Mouse (Mus musculus): ENCODE measurements around the gene Wnt3. TPM values are rescaled to one million over a fixed set of nuclear protein-coding genes. Genes with fewer than 3 reads are reported as not detected.

Gene Wnt3
- total RNA-seq, 2 experiments from 2014 or later, result not detected

DNA sequence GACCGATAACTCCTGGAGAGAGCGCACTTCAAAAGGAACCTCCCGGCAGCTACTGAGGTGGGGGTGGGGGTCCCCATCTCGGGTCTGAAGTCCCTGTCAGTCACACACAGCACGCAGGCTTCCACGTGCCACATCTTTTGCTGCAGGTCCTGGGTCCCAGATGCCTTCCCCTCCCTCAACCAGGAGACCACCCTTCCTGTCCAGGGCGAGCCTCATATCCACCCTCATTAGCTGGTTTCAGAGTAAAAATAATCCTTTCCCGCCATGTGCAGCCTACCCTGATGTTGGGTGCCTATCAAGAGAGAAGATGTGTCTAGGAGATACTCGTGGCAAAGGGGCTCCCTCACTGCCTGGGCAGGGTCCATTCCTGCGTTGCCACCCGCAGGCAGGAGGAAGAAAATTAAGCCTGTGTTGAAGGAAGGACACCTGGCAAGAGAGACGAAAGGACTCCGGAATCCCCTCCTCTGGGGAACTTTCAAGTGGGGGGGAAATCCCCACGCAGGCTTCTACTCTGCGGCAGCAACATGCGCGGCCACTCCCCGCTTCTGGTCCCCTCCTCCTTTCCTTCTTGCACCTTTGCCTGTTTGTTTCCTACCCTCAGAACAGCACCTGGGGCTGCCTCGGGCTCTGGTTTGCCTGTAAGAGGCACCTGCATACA lies 2.7 kb upstream of the Wnt3 start:
- intact Hi-C loops (cut with DNase I), result no loop called here

DNA sequence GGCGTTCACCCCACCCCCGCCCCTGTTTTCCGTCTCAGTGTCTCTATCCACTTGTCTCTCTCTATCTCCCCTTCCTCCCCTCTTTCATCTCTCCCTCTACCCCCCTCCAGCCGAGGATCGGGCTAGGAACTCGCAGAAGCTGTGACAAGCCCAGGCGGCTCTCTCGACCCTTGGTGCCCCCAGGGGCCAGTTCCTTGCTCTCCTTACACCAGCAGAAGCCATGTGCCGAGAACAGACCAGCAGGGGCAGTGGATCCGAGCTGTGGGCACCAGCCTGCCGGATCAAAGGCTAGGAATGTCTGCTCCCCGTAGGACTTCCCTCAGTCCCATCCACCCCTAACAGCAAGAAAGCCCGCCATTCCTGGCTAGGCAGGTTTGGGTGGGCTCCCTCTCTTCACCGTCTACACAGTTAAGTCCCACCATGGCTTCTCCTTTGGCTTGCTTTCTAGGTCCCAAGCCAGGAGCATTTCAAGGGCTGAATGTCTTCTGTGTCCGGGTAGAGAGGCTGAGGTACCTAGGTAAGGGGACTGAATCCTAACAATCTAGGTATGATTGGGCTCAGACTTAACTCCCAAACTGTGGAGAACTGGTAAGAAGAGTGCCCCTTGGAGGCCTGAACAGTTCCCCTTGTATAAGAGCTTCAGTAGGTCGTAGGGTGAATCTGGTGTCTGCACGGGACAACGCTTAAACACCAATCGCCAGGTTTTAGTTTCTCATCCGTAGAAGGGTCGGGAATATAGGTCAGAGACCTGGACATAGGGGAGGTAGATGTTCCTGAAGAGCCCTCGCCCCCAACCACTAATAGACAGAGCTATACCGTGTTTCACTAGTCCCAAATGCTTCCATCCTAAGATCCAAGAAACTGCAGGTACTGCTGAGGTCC lies 1.2 kb upstream of the Wnt3 start:
- no peak for DNase-seq
- intact Hi-C loops (cut with DNase I), result no loop called here

More for the DNA sequence above, 2.7 kb upstream of the Wnt3 start:
- DNase-seq, result no peak

DNA sequence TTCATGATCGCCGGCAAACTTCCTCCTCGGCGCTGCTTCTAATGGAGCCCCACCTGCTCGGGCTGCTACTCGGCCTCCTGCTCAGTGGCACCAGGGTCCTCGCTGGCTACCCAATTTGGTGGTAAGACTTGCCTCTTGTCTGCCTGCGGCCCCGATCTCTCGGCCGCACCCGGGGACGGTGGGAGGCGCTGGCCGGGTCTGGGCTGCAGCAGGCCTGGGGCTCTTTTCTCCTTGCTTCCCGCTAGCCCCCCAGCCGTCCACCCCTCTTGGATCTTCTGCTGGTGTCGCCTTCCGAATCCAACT lies 229 bp downstream of the Wnt3 start:
- intact Hi-C loops (cut with DNase I), result no loop called here
- no peak for DNase-seq

DNA sequence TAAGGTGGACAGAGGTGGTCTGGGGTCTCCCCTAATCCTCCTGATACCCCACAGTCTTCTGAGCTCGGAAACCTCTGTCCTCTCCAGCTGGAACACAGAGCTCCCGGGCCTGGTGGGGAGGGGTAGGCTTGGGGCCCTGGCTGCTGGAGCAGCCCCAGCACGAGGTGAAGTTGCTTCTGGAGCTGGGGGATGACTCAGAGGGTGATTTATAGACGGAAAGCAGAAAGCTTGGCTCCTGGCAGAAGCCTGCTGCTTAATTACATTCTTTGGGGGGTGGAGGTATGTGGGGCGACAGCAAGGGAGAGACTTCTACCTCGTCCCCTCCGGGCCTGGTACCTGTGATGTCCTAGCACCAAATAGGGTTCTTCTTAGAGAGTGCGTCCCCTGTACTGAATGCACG lies 6.2 kb downstream of the Wnt3 start:
- intact Hi-C loops (cut with DNase I), result no loop called here
- no peak for DNase-seq

DNA sequence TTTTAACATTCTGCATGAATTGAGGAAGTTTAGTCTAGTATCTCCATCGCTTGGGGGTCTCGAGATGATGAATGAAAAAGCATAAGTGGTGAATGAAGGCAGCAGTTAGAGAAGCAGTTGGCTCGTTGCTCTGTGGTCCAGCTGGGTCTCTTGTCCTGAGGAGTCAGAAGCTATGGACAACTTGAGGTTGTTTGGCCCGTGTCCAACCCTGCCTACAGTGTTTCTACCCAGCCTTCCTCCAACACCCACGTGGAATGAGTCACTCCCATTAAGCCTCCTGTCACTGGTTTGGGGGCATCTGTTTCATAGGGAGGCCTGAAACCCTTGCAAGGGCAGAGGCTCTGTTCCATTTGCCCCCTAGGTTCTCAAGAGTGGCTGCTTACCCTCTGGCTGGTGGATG lies 16.0 kb downstream of the Wnt3 start:
- no peak for DNase-seq
- intact Hi-C loops (cut with DNase I), result no loop called here

DNA sequence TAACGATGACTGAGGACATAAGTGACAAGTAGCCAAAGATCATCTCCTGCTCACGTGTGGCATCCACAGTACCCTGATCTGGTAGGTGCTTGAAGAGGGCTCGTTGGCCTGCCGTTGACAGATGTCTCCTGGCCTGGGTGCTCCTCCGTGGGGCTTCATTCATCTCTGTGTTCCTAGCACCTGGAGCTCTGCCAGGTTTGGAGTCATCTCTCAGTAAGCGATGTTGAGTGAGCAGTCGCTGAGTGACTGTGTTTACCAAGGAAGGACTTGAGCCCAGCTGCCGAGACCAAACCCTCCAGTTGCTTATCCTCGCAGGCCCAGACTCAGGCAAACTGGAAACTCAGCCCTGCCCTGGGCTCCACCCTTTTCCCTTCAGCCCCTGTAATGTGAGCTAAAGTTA lies 27.2 kb downstream of the Wnt3 start:
- intact Hi-C loops (cut with DNase I), result no loop called here
- no peak for DNase-seq

DNA sequence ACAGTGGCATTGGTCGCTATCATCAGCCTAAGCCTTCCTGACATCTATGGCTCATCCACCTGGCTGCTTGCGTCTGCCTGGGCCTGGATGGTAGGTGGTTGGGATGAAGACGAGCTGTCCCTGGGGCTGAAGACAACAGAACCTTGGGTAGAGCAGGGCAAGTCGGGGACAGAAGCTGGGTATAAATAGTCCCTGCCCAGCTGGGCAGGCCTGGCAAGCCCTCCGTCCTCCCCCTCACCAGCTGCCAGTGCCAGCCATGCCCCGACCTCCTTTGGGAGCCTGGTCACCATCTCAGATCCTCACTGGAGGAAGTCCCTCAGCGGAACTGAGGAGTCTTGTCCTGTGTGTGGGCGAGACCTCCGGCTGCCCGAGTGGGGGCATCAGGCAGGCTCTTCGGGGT lies 30.2 kb downstream of the Wnt3 start:
- intact Hi-C loops (cut with DNase I), result no loop called here

DNA sequence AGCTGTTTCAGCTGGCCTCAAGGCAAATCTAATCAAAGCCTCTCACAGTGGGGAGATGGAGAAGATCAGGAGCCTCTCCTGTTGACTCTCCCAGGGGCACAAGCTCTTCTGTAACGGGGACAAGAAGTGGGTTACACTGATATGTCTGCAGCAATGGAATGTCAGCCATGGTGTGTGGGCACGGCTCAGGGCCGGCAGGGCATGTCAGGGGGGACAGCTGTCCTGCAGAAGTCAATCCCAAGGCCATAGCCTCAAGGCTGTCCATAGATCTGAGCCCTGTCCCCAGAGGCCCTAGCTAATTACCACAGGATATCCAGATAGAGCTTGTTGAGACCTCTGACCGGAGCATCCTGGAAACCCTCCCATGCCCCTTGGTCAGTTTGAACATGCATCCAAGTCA lies 30.9 kb downstream of the Wnt3 start:
- intact Hi-C loops (cut with DNase I), result no loop called here
- no peak for DNase-seq

More for the DNA sequence above, 30.2 kb downstream of the Wnt3 start:
- no peak for DNase-seq

DNA sequence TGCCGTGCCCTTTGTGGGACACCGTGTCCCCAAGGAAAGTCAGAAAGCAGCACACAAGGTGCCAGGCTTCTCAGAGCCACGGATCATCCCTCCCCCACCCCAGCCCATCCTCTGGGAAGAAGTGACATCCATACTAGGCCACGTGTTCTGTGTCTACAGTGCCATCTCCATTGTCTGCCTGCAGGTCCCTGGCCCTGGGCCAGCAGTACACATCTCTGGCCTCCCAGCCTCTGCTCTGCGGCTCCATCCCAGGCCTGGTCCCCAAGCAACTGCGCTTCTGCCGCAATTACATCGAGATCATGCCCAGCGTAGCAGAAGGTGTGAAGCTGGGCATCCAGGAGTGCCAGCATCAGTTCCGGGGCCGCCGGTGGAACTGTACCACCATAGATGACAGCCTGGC lies 34.0 kb downstream of the Wnt3 start:
- intact Hi-C loops (cut with DNase I), result no loop called here
- DNase-seq, result no peak

DNA sequence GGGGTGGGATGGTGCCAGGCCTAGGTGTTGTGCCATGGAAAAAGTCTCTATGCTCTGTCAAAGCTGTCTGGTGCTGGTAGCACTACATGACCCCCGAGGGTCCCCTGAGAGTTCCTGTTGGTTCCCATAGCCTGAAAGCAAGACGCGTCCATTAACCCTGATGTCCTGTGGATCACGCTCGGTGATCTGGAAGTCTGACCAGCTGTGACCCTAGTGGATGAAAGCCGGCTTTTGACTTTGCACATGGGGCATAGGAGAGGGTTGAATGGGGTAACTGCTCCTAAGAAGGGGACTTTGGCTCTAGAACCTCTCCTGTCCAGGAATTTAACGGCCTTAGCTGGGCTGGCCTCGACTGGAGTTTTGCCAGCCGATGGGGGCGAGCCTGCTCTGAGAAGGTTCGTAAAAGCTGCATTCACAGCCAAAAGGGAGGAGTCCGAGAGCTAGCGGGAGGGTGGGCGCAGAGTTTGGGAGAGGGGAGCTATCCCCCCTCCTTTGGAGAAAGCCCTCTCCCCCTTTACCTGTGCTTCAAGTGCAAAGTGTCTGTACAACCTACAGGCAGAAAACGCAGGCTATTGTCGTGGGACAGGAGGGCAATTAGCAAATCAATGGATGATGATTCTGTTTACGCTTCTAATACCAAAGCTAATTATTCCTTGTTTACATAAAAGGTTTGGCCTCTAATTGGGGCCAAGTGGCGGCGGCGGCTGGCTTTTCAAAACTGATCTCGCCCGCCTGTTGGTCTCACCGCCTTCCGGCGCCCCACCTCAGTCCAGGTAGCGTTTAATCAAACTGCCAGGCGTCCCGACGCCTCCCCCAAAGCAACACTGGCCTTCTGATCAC lies 35.0 kb downstream of the Wnt3 start:
- no peak for DNase-seq
- intact Hi-C loops (cut with DNase I), result no loop called here

DNA sequence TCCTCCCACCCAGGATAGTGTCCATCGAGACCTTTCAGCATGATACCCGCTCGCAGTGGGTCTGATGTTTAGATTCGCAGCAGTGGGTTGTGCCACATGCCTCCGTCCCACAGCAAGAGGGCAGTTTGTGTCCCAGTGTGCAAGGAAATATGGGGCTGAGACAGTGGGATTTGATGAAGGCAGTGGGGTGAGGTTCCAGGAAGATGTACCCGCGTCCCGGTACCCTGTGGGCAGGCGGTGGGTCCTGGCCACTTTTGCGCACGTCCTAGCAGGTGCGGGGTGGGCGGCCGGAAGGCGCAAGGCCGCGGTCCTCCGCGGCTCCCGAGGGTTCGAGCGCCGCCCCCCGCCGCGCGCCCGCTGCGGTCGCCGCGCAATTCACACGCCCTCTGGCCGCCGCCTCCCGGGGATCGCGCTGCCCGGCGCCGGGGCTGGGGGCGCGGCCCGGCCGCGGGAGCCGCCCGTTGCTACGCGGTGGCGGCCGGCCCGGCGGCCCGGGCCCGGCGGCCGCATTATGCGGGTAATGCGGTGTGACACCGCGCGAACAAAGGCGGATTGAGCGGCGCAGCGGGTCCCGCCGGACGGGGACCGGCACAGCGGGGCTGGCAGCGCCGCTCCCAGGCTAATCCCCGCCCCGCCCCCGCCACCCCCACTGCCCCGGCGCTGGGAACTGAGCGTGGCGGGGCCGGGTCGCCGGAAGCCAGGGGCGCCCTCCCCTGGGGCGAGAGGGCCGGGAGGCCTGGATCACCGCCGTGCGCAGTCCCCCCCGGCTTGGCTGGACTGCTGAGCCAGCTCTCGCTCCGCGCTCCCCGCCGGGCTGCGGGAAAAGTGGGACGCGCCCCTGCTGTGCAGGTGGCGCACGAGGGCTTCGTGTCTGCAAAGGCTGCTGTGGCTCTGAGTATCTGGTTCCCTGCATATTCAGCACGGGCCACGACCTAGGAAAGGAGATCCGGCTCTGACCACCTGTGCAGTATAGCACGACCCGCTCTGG lies 36.0 kb downstream of the Wnt3 start:
- peak in 1 of 2 experiments; percentile 13 for DNase-seq
- intact Hi-C loops (cut with DNase I), result no loop called here

DNA sequence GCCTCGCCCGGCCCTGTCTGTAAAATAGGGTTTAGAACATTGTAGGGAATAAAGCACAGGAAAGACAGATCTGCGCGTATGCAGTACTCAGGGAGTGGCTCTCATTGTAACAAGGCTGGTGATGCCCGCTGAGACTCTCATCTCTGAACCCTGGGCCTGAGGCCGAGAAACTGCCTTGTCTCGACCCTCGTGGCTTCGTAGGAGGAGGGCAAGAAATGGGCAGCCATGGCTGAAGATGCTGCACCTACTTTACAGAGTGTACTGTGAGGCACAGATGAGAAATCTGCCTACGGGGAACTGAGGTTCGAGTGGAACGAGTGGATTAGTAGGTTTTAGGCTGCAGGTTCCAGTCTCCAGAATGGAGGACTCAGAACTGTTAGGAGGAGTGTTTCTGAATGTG lies 36.7 kb downstream of the Wnt3 start:
- intact Hi-C loops (cut with DNase I), result no loop called here
- DNase-seq, result no peak

DNA sequence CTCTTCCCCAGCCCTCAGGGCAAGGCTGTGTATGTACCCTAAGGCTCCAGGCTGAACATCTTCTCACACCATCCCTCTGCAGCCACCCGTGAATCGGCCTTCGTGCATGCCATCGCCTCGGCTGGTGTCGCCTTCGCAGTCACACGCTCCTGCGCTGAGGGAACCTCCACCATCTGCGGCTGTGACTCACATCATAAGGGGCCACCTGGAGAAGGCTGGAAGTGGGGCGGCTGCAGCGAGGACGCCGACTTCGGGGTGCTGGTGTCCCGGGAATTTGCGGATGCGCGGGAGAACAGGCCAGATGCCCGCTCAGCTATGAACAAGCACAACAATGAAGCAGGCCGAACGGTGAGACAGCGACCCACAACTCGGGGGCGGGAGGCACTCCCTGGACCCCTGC lies 37.3 kb downstream of the Wnt3 start:
- no peak for DNase-seq
- intact Hi-C loops (cut with DNase I), result no loop called here

DNA sequence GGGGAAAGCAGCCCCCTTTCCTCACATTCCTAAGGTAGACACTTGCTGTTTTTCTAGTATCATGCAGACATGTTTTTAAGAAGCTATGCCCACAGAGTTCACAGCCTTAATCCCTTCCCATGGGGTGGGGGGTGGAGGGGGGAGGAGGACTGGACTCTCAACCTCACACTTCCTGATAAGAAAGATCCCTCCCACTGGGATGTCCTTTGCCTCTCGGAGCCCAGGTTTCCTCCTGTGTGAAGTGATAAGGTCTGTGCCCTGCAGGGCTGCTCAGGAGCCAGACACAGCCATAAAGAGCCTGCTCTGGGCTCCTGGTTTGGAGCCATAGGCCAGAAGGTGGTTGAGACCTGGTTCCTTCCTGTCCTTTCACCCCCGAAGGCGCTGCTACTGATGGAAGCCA lies 40.9 kb downstream of the Wnt3 start:
- no peak for DNase-seq
- intact Hi-C loops (cut with DNase I), result loop anchor here (5.0 kb wide), 1 partner anchor 37 kb away; no protein-coding TSS in a partner anchor

DNA sequence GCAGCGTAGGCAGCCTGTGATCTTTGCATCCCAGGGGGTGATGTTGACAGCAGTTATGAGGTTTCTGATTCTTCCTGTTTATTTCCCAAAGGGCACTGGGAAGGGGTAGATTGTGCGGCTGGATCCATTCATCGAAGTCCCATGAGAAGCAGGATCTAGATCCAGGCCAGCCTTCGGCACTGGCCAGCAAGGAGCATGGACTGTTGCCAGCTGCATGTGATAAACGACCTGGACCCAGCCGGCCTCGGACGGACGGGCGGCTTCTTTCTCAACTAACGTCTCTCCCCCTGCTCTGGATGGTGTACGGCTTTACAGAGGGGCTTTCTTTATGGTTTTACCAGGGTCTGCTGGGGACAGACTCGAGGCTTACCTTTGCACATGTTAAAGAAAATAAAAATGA lies 42.0 kb downstream of the Wnt3 start:
- DNase-seq, result no peak
- intact Hi-C loops (cut with DNase I), result loop anchor here (5.0 kb wide), 1 partner anchor 36 kb away; no protein-coding TSS in a partner anchor

DNA sequence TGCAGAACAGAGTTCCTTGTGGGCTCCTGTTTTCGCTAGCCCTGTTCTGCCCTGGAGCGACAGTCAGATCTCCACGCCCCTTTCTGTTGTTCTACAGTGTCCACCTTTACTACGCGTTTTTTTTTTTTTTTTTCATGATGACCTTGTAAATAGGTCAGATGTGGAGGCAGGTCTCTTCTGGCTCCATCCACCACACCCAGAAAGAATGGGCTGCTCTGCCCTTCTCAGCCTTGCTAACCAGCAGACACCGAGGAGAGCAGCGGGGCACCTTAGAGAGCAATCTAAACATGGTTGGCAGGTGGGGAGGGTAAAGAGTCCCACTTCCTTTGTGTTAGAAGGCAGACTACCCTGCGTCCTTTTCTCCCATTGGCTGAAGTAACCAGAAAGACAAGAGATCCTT lies 42.8 kb downstream of the Wnt3 start:
- intact Hi-C loops (cut with DNase I), result loop anchor here (5.0 kb wide), 1 partner anchor 36 kb away; no protein-coding TSS in a partner anchor
- no peak for DNase-seq

DNA sequence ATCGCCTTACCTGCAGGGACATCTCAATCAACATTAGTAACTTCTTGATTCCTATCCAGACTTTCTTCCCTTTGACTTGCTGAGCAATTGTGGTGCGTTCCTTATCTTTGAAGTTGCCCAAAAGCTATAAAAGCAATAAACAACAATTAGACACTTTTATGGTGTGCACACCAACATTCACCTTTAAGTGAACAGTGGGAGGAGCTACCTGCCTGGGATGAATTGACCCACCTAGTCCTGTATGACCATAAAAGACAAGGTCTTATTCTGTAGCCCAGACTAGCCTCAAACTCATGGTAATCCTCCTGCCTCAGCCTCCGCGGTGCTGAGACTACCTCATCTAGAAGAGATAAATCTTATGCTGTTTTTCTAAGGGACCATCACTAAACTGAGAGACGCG lies 53.3 kb downstream of the Wnt3 start:
- DNase-seq, result no peak
- intact Hi-C loops (cut with DNase I), result no loop called here

DNA sequence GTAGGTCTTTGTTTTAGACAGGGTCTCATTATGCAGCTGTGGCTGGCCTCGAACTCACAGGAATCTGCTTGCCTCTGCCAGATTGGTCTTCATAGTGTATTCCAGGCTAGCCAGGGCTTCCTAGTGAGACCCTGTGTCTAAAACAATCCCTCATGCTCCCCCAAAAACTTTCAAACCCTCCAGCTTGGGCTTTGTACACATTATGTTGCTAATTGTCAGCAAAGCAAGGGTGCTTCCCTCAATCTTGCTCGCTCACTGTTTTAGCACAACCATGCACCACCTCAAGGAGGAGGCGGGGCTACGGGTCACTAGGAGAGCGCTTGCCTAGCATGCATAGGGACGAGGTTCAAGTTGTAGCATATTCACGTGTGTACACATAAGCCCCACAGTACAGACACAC lies 54.9 kb downstream of the Wnt3 start:
- intact Hi-C loops (cut with DNase I), result no loop called here
- no peak for DNase-seq

DNA sequence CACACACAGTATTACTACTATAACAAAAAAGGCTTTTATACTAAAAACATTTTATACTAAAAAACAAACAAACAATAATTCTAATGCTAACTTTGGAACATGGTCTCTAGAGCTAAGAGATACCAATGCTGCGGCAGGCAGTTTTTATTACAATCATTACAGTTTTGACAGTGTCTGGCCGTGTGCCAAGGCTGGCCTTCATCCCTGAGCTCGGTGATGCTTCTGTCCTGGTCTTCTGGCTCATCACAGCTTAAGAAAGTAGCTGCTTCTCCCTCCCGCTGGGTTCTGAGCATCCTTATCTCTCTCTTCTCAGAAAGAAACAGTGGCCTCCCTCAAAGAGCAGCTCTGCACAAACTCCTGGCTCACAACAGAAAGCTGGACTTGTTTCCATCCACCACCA lies 56.0 kb downstream of the Wnt3 start:
- intact Hi-C loops (cut with DNase I), result no loop called here

DNA sequence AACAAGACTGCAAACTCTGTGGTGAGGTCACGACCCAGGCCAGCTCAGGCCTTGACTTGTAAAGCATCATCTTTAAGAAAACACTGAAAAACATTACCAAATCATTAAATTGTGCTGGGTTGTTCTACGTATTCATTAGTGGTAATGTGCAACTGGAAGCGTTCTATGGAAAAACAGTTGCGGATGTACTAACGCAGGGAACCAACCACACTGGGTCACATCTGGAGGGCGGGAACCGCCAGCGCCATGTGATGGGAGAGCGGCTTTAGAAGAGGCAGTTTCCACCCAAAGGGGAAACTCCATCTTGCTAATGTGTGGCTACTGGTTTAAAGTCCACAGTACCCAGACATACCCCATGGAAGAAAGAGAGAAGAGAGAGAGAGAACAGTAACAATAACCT lies 56.5 kb downstream of the Wnt3 start:
- intact Hi-C loops (cut with DNase I), result no loop called here
- no peak for DNase-seq

More for the DNA sequence above, 56.0 kb downstream of the Wnt3 start:
- no peak for DNase-seq
